Mouse (Mus musculus): ENCODE results near the gene Kcnk13.

DNA sequence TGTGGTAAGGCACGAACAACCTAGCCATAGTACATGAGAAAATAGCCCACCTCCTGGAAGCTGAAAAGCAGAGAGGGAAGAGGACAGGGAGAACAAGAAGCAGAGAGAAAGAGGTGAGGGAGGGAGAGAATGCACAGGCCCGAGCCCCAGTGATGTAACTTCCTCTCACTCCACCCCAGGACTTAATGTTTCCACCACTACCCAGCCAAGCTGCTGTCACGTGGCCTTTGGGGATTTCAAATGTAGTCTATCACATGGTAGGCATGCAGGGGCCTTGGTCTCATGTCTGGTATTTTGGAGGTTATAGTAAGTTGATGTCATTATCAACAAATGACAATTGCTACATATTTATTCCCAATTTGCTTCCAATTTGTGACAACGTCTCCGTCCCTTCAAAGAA, 89.3 kb downstream of the Kcnk13 start:
- no peak for TF ChIP-seq CTCF (IDR thresholded peaks at IDR 0.05; ENCODE audit: low read depth)
- TF ChIP-seq EP300 (IDR thresholded peaks at IDR 0.05; ENCODE audit: low read depth), result no peak
